Mouse (Mus musculus): Measurements from ENCODE around the gene Sox5.

- no peak for TF ChIP-seq EP300 (IDR thresholded peaks at IDR 0.05; ENCODE audit: low read depth)
- TF ChIP-seq CTCF (IDR thresholded peaks at IDR 0.05; ENCODE audit: low read depth): no peak
Observed at GRCm38 (mm10) chr6:143787360-143787759, 994.4 kb downstream of the Sox5 start.

All from liver, embryonic 14.5 days (tissue).